Mouse (Mus musculus): ENCODE results near the gene Anxa7. TPM values are rescaled to one million over a fixed set of nuclear protein-coding genes. Genes with fewer than 3 reads are reported as not detected.

Anxa7 gene
- 56.9 and 70.7 TPM in 2 replicates for total RNA-seq (2014; fragmentation: Nextera tagmentation)
- 59.0 and 59.1 TPM in 2 replicates for total RNA-seq (2017)

DNA sequence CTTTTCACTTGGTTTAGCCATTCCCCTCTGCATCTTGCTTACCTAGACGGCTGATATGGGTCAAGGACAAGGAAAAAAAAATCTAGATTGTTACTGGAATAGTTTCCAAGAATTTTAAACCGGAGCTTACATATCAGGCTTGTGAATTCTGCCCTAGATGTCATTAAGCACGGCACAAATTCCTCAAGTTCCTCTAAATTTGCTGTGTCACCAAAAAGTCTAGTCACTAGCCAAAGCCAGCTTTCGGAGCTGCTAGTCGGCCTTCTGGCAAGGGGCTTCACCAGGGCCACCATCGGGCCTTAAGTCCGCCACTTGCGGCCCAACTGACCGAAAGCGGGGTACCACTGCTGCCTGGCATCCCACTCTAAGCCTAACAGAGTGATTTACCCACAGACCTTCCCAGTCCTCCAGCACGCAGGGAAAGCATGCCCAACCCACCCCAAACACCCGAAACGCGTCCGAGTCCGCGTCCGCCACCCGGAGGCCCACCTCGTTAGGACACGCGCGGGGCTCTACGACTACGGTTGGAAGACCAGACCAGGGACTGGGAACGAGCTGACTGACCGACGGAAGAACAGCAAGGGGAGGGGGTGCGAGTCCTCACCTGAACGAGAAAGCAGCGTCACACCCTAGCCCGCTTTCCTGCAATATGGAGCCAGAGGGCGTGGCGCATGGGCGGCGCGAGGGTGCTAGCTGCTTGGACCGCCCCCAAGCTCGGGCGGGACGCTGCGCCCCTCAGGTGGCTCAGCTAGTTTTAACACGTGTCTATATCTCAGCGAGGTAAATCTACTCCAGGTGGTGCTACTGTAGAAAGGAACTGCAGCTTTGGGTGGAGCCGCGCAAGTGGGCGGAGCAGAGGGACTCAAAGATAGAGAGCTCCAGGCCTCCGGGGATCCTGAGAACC, at the start of gene Anxa7:
Gene Anxa7, minus strand, starts transcription at position 843 of the 904 bp plus-strand sequence.
- peak; percentile 78 for ATAC-seq (replicated peaks; ENCODE audit: poor library complexity, severe bottlenecking)

DNA sequence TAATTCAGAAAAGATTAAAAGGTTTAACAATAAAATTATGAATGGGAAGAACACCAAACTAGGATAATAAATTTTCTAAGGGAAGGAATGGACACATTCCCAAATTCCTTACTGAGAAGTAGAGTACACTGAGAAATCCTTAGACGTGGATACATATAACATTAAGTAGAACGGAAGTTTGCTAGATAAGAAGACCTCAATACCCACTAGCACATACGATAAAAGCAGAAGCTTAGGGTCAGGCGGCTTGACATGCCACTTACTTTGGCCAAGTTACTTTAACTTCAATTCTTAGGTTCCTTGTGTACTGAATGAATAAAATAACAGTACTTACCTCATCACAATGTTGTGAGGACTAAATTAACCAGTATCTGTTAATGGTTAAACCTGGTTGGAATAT, 49.7 kb upstream of the Anxa7 start:
- no peak for ATAC-seq (replicated peaks; ENCODE audit: poor library complexity, severe bottlenecking)

DNA sequence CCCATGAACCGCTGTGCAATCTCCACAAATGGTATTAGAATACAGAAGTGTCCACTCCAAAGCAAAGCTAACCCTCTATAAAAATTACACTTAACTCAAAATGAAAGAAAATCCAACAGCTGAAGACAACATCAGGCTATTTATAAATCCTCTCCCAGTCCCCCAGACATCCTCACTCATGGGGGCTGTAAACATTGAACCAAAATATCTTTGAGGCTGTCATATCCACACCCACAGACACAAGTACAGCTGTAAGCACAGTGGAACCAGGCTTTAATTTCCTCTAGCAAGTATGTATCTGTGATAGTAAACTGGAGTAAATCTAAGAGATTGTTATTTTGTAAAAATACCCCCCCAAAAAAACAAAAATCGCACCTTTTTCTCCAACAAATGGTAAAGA, 40.2 kb upstream of the Anxa7 start:
- ATAC-seq (replicated peaks; ENCODE audit: poor library complexity, severe bottlenecking): no peak

DNA sequence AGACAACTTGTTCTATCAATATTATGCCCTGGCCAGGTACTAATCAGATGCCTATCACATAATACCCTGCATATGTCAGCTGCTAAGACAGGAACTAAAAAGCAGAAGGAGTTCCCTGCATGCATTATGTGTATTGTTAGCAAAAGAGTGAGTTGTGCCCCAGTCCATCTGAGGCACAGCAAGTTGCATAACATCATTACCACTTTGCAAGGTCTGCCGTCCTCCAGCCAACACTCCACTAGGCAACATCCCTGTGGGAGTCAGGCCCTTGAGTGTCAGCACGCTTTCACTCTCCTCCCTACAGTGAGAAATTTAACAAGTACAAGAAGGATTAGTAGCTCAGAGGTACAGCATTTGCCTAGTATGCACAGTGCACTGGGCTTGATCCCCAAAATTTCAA, 28.5 kb upstream of the Anxa7 start:
- peak; percentile 75 for ATAC-seq (replicated peaks; ENCODE audit: poor library complexity, severe bottlenecking)

DNA sequence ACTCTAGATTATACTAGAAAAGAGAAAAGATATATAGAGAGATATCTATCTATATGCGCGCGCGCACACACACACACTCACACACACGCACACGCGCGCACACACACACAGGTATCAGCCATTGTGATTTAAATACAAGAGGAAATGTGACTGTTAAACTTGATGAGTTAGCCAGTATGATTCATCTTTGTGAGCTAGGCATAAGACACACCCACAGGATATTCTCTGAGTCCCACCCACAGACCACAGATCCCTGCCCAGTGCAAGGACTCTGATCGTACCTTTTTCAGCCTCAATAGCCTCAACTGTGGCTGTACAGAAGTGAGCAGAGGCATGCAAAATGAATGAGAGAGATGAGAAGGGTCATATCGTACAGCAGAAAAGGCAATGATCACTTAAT, 23.0 kb upstream of the Anxa7 start:
- peak; percentile 35 for ATAC-seq (replicated peaks; ENCODE audit: poor library complexity, severe bottlenecking)

DNA sequence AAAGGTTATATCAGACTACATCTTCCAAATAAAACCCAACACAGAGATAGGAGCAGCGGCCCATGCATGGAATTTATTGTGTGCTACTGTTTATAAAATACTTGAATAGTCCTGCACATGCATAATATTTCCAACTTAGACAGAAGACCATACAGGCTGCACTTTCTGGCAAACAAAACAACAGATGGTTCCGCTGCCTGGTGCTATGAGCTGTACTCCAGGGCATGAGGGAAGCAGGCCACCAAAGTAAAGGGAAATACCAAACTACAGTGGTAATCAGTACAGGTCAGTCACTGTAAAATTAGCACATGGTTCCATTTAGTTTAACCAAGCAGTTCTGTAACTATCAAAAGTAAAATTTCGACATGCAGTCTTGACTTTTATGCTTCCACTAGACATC, 20.0 kb upstream of the Anxa7 start:
- ATAC-seq (replicated peaks; ENCODE audit: poor library complexity, severe bottlenecking): no peak

DNA sequence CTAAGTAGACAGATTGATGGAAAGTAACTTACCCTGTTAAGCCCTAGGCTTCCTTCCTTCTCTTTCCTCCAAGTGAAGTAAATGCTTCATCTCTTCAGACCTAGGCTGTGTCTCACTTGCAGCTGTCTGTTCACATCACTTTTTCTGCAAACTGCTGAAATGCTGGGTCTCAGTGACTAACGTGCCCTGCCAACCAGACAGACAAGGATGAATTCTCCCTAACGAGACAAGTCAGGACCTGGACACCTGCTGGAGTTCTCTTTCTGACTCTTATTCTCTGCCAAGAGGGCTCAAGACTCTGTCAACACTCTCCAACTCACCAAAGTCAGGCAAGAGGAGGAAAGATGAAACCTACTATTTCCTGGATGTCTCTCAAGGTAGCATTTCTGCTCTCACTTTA, 16.7 kb upstream of the Anxa7 start, which contains the start of gene Mss51:
Gene Mss51, minus strand, starts transcription at position 299 of the 400 bp plus-strand sequence.
- no peak for ATAC-seq (replicated peaks; ENCODE audit: poor library complexity, severe bottlenecking)

DNA sequence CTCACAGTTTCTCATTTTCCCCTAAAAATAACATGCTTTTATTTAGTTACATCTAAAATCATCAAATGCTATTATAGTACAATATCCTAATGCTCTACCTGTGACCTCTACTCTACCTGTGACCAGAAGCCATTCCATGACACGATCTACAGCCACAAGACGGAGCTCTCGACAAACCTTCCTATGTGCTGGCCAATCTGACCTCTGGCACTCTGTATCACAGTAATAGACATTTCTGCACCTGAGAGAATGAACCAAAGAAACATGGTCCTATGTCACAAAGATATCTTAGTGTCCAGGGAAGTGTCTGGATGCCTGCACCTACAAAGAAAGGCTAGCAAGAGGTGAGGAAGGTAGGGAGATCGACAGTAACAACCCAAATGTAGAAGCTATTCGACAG, 6.1 kb upstream of the Anxa7 start:
- no peak for ATAC-seq (replicated peaks; ENCODE audit: poor library complexity, severe bottlenecking)

DNA sequence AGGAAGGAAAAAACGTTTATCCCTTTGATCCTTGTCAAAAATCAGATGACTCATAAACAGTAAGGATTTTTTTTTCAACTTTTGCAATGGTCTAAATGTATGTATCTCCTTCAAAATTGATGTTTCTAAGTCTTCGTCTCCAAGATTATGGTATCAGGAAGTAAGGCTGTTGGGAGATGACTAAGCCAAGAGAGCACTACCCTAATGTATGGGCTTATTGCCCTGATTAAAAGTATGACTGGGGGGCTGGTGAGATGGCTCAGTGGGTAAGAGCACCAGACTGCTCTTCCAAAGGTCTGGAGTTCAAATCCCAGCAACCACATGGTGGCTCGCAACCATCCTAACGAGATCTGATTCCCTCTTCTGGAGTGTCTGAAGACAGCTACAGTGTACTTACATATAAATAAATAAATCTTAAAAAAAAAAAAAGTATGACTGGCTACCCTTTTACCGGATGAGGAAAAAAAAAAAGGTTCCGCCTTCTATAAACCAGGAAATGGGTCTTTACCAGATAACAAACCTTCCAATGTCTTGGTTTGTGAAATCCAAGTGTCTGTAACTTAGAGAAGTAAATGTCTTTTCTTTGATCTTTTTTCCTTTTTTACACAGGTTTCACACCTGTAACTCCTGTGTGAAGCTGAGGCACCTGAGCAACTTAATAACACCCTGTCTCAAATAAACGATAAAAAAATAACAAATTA, 2.3 kb upstream of the Anxa7 start:
- no peak for ATAC-seq (replicated peaks; ENCODE audit: poor library complexity, severe bottlenecking)

DNA sequence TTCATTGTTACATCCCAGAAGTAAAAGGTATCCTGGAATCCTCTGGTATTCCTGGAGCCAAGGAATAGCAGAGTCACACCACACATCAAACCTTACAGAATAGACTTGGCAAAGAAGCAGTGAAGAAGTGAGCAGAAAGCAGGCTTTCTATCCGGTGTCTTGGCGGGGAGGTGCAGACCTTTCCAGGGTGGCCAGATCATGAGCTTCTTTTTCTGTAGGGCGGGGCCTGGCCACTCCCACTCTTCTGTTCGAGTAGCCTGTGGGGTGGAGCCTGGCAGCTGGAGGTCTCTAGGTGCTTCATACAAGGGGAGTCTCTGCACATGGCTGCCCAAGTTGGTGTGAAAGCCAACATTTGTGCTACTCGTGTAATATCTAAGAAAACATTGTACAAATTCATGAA, 1.3 kb upstream of the Anxa7 start:
- ATAC-seq (replicated peaks; ENCODE audit: poor library complexity, severe bottlenecking): peak; percentile 30; the same call in 1 of the 2 replicates

DNA sequence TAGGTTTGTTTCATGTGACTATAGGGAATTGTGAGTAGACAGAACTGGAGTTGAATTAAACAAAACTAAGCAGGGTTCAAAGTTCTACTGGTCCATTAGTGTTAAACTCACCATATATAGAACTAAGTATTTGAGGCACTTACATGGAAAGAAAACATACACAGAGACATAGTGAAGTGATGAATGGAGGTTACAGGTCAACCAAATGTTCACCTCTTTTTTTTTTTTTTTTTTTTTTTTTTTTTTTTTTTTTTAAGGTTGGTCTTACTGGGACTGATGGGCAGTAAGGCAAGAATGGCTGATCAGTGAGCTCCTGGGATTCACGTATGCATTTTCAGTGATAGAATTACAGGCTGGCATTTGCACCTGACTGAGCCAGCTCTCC, 254 bp upstream of the Anxa7 start:
- ATAC-seq (replicated peaks; ENCODE audit: poor library complexity, severe bottlenecking): no peak

DNA sequence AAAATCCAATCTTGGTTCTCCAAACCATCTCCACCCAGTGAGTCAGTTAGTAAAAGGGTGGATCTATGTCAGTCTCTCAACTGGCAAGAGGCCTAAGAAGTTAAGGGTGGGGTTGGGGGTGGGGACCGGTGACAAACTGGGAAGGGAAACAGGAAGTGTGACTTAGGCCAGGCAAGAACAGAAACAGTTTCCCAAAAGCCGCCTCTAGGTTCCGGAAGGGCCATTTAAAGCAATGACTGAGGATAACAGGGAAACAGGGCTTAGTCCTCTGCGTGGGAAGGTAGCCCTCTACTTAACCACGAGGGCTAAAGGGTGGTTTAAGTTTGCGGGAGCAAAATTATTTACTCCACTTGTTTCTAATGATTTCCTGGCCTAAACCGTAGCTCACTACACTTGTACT, 1.1 kb downstream of the Anxa7 start:
- peak; percentile 69 for ATAC-seq (replicated peaks; ENCODE audit: poor library complexity, severe bottlenecking)

DNA sequence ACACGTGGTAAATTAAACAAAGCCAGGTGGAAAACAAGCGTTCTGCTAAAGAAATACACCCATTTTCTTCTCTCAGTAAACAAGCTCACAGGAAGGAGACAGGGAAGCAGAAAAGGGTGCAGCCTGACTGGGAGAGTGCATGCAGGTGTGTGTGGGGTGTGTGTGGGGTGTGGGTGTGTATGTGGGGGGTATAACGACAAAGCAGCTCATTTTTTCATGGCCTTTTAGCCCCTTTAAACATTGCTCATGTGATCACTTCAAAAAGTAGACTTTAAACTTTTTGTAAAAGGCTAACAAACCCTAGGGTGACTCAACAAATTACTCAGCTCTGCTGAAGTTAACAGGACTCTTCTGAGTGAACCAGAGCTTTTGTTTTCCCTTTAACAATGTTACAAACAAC, 1.5 kb downstream of the Anxa7 start:
- ATAC-seq (replicated peaks; ENCODE audit: poor library complexity, severe bottlenecking): no peak

DNA sequence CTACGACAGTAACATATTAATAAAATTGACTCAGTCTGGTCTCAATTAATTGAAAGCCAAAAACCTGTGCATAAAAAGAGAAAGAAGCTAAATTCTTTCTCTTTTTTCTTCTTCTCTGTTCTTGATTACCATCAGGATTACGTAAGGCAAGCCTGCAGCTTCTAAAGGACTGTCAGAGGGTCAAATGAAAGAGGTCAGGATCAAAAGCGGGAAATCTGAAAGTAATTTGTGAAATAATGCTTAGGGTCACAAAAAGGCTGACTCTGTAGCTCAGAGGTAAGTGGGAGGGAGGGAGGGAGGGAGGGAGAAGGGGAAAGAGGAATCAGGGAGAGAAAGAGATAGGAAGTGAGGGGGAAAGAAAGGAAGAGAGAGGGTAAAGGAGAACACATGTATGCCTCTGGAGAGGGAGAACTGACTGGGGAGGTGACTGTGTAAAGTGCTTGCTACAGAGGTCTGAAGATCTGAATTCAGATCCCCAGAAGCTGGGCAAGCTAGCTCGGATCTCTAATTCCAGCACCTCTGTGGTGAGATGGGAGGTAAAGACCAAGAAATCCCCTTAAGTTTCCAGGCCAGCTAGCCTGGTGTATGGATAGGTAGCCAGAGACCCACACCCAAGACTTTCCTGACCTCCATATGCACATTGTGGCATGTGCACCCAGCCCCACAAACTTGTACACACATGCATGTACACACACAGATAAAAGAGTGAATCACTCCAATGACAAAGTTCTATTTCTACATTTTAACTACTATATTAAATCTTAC, 2.5 kb downstream of the Anxa7 start:
- ATAC-seq (replicated peaks; ENCODE audit: poor library complexity, severe bottlenecking): no peak

DNA sequence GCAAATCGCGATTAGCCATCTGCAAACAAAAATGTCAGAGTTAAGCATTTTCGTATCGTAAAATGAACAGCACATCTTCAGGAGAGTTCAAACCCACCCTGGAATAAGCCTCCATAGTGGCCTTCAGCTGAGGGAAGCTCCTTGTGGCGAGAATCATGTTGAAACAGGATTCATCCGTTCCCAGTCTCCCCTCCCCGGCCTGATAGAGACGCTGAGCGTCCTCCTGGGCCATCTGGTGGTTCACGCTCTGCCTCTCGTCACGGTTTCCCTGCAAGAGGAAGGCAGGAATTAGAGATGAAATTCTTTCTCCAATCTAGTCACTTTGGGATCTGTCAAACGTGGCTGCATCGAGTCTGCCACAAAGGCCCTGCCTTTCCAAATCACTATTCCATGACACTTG, 19.7 kb downstream of the Anxa7 start:
- ATAC-seq (replicated peaks; ENCODE audit: poor library complexity, severe bottlenecking): no peak

DNA sequence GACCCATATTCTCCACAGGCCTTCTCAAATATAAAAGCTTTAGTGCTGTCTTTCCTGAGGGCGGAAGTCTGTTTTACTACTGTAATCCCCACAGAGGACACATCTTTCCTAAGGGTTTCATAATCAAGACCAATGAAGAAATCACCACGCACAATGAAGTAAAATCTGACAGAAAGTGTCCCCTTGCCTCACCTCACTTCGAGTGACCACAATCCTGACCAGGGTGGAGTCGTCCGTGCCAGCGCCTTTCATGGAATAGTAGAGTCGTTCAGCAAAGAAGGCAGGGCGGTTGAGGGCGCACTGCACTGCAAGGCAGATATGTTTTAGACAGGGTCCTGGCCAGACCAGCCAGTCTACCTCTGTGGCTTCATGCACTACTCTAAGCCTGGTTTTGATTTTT, 21.6 kb downstream of the Anxa7 start:
- peak; percentile 72 for ATAC-seq (replicated peaks; ENCODE audit: poor library complexity, severe bottlenecking)

DNA sequence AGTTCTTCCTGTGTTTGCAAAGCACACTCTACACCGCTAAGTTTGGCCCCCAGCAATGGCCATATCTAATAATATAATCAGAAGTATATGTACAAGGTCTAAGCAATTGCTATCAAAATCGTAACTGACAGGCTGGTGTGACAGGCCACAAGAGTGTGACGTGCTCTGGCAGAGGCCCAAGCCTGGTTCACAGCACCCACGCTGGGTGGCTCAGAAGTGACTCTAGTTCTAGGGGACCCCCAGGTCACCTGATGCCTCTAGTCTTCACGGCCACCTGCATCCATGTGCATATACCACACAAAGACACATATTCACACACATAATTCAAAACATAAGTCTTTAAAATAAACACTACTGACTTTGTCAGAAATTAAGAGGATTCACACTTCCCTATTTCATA, 27.0 kb downstream of the Anxa7 start:
- ATAC-seq (replicated peaks; ENCODE audit: poor library complexity, severe bottlenecking): no peak; the same call in 1 of the 2 replicates

DNA sequence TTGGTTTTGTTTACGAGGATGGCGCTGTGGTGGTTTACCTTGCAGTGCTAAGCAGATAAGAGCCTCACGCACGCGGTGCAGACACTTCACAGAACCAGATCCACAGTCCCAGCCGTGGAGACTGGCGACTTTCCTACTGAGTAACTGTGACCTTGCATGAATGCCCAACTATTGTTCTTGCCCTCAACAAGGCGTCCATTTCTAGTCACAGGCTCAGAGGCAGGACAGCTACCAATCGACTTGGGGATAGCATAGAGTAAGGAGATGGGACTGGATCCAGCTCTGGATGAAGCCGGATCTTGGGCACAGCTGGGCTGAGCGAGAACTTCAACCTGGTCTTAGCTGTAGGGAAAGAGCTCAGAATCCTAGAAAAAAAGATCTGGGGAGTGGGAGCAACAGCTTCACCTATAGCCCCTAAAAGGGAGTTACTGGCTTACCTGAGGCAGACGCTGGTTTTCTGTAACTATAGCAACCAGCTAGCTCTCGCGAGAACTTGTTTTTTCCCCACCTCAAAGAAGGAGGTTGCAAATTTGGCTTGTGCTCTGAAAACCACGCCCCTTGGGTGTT, 28.1 kb downstream of the Anxa7 start, which contains the start of gene Cfap70:
Gene Cfap70, minus strand, starts transcription at position 462 of the 567 bp plus-strand sequence.
- ATAC-seq (replicated peaks; ENCODE audit: poor library complexity, severe bottlenecking): peak; percentile 64

DNA sequence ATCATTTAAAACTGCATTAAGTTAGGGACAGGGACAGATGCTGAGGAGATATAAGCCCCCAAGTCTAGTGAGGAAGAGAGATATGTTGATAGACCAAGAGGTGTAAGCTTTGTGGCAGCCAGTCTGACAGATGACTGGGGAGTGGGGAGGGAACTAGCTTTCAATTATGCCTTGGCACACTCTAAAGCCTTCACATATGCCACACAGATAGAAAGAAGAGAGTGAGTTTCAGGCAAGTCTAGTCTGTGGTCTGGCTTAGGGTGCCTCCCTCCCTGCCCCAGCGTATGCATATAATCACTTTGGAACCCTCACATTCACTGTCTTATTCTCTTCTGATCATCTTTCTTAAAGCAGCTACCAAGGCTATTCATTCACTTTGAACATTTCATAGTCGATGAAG, 28.6 kb downstream of the Anxa7 start:
- no peak for ATAC-seq (replicated peaks; ENCODE audit: poor library complexity, severe bottlenecking)

DNA sequence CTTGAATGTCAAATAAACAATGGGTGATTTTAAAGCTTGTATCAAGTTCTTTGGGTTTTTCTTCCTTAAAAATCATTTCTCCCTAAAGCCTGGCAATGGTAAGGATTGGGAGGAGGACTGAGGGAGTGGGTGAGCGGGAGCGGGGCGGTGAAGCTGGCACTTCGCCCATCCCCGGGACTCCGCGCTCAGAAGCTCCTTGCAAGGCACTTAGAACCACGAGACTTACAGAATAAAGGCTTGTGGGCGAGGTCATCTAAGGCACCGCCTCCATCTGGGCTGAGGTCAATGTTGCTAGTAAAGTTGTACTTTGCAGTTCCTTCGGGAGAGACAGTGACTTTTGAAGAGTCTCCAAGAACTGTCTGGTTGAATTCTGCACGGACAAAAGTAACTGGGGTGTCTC, 32.7 kb downstream of the Anxa7 start:
- no peak for ATAC-seq (replicated peaks; ENCODE audit: poor library complexity, severe bottlenecking)

Measured in granulocyte monocyte progenitor cell, adult 5-6 weeks (primary cell).